Mouse (Mus musculus) kidney, postnatal 14 days (tissue): ENCODE data around the gene Gsdma3.
"Not testable (repeated sequence)": the region's sequence is repeated elsewhere in the genome, so short reads cannot be mapped to it uniquely, and the experiment has no call there.

Source experiments
- DNase-seq: peaks from one replicate; pipeline ENCODE4 v3.0.0; 2022; ENCODE audit warnings: mixed read lengths

Gsdma3 gene

DNA sequence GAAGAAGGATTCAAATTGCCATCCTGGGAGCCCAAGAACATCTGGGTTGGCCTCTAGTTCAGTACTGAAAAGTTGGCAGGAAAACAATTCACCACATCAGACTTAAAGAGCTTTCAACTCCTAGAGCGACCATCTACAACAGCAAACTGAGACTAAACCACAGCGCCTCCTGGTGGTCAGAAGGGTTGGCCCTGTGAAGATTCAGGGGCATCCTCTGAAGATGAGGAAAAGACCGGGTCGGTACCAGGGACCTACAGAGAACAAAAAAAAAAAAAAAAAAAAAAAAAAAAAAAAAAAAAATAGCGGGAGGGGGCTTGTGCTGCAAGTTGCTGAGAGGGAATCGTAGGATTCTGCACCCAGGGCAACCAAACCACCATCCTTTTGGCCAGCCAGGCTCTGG is 28.8 kb upstream of the Gsdma3 start:
- DNase-seq = peak; percentile 58

DNA sequence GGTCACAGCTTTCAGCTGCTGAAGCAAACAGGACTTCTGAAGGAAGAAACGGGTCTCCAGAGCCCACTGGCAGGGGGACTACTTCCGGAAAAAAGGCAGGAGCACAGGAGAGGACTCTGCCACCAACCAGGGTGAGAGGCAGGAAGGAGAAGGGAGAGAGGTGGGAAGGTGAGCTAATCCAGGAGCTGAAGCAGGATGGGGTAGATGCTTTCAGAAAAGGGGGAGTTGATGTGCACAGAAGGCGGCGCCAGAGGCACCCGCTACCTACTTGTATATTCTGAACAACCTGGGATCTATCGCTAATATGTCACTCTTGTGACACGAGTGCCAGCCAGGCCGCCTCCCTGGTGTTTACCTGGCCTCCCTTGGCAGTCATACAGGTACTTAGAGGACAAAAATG is 28.2 kb upstream of the Gsdma3 start, which contains the start of gene Lrrc3c:
Gene Lrrc3c, plus strand, starts transcription at position 301 of the 400 bp plus-strand sequence.
- no peak for DNase-seq

DNA sequence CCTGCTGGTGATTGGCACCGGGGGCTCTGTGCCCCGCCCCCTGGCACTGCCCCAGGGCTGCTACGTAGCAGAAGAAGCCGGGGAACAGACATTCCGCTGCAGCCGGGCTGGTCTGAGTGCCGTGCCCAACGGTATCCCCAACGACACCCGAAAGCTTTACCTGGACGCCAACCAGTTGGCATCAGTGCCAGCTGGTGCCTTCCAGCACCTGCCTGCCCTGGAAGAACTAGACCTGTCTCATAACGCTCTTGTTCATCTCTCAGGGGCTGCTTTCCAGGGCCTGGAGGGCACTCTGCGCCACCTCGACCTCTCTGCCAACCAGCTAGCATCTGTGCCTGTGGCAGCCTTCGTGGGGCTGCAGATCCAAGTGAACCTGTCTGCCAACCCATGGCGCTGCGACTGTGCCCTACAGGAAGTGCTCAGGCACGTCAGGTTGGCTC is 27.3 kb upstream of the Gsdma3 start:
- no peak for DNase-seq

DNA sequence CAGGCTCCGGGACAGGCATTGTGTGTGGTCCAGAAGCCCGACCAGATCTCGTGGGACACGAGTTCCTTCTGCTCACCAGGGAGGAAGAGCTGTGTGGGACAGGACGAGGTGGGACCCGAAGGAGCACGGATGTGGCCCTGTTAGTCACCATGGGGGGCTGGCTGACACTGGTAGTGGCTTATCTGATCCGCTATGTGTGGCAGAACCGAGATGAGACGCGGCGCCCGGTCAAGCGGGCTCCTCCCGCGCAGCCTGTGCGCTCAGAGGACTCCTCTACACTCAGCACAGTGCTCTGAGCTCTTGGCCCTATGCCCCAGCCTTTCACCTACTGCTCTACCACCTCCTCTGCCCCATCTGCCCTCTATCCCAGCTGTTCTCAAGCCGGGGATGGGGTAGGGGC is 26.9 kb upstream of the Gsdma3 start:
- no peak for DNase-seq

DNA sequence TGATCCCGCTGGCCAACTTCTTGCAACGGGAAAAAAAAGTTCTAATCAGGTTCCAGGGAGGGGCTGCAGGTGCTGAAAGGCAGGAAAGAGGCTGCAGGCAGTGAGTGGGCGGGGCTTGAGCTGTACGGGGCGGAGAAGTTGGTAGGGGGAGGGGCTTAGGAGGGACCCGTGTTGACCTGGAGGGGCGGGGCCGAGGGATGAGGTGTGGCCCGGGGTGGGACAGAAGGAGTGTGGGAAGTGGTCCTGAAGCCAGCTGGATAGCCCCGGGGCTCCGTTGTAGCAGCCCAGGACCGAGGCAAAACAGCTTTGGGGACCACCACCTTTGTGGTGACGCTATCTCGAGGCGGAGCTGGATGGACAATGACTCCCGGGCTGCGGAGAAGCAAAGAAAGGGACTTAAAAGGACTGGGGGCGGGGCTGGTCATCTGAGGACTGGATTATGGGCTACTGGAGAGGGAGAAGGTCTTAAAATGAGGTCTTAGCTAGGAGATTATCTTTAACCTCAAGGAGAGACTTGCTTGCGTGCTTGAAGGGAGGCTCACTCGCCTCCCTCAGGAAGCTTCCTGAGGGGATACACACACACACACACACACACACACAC is 24.0 kb upstream of the Gsdma3 start:
- peak; percentile 30 for DNase-seq

DNA sequence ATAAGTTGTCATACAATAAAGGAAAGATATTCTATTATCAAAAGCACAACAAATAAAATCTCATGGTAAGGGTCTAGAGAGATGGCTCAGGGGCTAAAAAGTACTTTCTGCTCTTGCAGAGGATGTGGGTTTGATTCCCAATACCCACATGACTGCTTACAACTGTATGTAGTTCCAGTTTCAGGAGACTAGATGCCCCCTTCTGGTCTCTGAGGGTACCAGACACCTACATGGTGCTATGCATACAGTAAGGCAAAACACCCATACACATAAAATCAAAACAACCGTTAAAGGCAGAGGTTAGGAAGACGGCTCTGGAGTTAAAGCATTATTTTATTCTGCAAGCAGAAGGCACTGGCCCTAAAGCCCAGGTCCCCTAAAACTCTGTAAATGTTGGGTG is 22.2 kb upstream of the Gsdma3 start:
- DNase-seq = no peak

DNA sequence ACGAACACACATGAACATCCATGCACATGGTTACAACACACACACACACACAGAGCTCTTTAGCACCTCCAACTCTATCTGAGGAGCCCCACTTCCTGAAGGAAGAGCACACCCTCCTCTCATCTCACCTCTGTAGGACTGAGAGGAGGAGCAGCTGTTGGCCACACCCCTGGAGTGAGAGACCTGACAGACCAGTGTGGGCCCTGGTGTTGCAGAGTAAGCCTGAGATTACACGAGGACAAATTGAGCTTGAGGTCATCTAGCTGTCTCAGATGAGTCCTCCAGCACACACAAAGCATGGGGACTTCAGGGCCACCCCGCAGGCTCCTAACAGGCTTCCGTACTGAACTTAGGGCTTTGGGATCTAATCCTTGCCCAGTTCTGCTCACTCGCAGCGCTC is 21.2 kb upstream of the Gsdma3 start:
- not testable (repeated sequence) for DNase-seq

DNA sequence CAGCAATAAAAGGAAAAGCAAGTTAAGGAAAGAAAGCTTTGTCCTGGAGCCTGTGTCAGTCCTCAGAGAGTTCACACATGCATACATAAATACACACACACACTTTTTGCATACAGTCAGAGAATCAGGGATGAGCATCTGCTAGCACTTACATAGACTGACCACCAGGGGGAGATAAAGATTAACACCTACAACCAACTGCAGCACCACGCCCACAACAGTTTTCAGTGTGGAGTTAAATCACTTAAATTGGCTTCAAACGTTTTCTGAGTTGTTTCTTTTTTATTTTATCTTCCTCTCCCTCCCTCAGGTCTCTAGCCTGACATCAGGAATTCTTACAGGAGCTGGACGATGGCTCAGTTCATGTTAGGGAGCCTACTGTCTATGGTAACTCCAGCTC is 19.4 kb upstream of the Gsdma3 start:
- DNase-seq = peak; percentile 47

DNA sequence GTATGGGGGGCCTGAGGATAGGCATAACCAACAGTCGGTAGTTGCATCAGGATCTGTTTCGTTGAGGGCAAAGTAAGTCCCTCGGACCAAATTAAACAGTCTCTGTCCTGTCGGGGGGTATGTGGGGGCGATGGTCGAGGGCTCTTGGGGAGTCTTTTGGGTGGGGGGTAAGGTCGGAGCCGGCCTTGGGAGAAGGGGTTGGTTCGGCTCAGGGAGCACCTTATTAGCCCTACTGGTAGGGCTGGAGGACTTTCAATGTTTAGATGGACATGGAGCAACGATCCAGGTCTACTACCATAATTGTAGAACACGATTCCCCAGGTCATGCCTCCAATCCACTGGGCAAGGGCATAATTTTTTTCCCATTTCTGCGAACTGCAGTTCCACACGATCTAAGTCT is 5.4 kb upstream of the Gsdma3 start:
- DNase-seq = no peak

DNA sequence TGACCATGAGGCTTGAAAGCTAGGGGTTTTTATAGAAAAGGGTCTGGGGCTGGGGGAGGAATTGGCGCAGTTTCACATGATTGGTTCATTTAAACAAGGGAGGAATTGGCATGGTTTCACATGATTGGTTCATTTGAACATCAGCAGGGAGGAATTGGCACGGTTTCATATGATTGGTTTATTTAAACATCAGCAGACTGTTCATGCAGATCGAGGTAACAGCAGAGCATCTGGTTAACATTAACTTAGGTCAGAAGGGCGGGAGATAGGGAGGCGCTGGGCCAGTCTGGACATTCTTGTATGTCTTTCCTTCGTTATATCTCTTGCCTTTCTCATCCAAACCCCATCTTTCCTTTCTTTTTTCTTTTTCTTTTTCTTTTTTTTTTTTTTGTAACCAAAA is 2.2 kb upstream of the Gsdma3 start:
- not testable (repeated sequence) for DNase-seq

DNA sequence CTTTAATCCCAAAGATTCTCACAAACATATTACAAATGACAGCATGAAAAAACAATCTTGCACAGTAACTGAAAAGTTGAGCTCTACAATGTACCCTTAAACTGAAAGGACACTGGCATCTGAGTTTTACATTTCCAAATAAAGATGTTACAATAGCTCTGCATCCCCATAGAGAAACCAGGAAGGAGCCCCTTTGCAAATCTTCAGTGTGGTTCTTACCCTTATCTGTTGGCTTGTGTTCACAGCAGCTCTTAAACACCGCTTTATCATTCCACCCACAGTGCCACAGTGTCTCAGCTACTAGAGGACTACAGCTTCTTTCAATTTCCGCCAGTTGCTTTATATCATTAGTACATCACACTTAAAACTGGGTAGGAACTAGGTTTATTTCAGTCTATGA is 1.8 kb upstream of the Gsdma3 start:
- not testable (repeated sequence) for DNase-seq

DNA sequence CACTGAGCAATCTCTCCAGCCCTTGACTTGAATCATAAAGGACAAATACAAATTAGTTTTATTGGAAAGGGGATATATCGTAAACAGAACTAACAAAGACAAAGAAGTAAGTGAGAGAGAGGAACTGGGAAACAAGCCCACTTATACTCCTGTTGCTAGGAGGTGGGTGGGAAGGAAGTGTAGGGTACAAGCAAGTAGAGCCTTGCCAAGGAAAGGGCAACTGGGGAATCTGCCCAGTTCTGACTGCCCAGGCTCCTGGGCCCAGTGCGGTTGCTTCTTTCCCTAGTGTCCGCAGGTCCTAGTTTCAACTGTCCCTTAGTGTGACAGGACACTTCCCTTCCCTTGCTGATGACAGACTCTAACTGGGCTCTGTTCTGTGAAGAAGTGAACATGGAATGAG is 2.5 kb downstream of the Gsdma3 start:
- DNase-seq = no peak

DNA sequence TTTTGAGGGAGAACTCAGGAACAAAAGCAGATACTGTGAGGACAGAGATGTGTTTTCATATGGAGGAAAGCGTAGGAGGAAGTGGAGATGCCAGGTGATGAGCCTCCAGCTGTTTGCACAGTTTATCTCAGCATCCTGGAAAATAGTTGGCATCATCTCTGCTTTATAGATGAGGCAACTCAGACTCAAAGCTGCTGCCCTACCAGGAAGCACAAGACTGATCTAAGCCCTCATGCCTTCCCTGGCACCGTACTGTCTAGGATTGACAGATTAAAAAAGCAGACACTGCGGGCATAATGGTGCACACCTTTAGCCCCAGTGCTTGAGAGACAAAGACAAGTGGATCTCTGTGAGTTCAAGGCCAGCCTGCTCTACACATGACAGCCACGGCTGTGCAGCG is 4.5 kb downstream of the Gsdma3 start:
- no peak for DNase-seq

DNA sequence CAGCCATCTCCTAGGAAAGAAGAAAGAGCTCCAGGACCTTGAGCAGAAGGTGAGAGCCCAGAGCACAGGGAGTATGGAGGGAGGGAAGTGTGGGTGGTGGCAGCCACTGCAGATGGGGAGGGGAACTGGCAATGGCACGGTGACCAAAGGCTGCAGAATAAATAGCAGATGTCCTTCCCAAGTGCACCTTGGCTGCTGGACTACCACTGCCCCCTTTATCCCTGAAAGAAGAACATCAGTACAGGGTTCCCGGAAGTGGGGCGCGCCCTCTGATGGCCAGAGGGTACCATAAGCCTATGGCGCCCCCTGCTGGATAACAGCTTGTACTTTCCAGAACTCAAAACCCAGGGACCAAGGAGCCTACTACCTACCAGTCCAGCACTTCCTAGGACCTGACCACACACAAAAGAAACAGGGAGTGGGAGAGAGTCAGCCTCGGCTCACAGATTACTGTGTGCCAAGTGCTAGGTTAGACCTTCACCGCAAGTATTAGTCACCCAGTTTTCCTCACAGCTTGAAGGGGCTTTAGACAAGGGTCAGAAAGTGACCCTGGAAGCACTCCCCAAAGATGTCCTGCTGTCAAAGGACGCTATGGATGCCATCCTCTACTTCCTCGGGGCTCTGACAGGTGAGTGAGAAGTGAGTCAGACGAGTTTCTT is 9.3 kb downstream of the Gsdma3 start:
- peak; percentile 12 for DNase-seq

DNA sequence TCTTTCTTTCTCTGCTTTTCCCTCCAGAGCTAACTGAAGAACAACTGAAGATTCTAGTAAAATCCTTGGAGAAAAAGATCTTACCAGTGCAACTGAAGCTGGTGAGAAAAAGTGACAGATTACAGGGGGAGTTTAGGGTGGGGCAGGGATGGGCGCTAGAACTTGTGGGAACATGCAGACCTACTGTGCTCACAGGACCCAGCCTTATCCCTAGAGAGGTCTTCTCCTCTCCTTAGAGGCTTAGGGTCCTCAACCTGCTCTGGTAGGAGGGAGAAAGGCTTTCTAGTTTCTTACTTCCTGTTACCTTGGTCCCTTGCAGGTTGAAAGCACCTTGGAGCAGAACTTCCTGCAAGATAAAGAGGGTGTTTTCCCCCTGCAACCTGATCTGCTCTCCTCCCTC is 11.3 kb downstream of the Gsdma3 start:
- no peak for DNase-seq

DNA sequence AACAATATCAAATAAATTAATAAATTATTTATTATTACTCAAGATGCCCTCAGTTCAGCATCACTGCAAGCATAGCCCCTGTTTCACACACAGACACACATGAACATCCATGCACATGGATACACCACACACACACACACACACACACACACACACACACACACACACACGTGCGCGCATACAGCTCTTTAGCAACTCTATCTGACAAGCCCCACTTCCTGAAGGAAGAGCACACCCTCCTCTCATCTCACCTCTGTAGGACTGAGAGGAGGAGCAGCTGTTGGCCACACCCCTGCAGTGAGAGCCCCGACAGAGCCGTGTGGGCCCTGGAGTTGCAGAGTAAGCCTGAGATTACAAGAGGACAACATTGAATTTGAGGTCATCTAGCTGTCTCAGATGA is 13.9 kb downstream of the Gsdma3 start:
- DNase-seq = no peak

DNA sequence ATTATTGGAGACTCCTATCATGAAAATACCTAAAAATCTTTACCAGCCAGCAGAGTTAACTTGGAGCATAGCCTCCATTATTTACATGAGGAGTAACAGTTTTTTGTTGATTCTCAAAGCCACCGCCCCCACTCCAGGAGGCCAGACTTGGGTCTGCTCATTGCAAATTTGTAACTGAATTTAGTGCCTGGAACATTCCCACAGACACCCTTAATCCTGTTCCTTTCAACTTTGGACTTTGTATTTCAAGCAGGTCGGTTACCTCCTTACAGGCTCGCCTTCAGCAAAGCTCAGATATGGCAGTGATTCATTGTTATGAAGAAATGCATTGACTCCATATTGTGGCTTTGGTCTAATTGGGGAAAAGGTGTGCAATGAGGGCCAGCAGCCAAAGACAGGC is 18.6 kb downstream of the Gsdma3 start:
- DNase-seq = peak; percentile 12

DNA sequence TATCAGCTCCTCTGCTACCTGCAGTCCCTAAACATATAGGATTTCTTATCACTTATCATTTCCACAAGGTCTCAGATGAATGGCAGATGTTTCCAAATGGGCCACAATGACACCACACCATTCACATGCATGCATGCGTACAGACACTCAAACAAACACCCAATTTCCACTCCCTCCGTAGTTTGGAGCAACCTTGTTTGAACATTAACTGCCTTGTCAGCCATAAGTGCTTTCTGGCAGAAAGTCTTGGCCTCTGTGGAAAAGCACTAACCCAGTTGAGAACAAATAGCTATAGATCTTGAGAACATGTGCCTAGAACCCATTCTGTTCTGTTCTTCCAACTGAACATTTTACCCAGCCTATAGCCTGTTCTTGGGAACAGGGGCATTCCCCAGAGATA is 19.8 kb downstream of the Gsdma3 start:
- peak; percentile 30 for DNase-seq

DNA sequence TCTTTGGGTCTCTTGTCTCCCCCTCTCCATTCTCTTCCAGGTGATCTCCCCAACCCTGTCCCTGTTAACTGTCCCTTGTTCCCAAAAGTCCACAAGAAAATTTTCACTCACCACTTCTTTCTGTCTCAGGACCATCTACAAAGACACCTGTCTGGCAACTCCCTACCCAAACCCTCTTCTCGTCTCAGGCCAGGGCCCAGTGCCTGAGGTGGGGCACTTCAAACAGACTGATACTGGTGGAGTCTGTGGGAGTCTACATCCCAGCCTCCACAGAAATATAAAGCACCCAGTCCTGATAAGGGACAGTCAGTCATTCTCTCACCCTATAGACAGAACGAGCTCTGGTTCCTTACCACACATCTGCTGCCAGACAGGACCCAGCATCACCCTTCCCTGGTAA is 20.3 kb downstream of the Gsdma3 start, which contains the start of gene Gsdma2:
Gene Gsdma2, plus strand, starts transcription at position 301 of the 400 bp plus-strand sequence.
- no peak for DNase-seq

DNA sequence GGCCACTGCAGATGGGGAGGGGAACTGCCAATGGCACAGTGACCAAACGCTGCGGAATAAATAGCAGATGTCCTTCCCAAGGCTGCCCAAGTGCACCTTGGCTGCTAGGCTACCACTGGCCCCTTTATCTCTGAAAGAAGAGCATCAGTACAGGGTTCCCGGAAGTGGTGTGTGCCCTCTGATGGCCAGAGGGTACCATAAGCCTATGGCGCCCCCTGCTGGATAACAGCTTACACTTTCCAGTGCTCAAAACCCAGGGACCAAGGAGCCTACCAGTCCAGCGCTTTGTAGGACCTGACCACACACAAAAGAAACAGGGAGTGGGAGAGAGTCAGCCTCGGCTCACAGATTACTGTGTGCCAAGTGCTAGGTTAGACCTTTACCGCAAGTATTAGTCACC is 28.9 kb downstream of the Gsdma3 start:
- peak; percentile 58 for DNase-seq

DNA sequence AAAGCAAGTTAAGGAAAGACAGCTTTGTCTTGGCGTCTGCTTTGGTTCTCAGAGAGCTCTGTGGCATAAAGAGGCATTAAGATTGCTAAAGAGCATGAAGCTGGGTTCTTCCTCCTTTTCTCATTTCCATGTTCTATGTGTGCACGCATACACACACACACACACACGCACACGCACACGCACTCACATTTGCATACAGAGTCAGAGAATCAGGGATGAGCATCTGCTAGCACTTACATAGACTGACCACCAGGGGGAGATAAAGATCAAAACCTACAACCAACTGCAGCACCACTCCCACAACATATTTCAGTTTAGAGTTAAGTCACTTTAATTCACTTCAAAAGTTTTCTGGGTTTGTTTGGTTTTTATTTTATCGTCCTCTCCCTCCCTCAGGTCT is 34.4 kb downstream of the Gsdma3 start:
- DNase-seq = peak; percentile 48

DNA sequence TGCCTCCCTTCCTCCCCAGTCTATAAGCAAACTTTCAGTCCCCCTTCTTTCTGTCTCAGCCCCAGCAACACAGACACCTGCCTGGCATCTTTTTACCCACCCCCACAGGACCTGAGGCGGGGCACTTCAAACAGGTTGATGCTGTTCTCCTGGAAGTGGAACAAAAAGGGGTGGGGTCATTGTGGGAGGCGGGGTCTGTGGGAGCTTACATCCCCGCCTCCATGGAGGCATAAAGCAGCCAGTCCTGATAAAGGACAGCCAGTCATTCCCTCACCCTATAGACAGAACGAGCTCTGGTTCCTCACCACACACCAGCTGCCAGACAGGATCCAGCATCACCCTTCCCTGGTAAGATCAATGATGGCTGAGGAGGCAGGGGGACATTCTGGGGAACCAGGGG is 37.9 kb downstream of the Gsdma3 start, which contains the start of gene Gsdma:
Gene Gsdma, plus strand, starts transcription at position 261 of the 400 bp plus-strand sequence.
- no peak for DNase-seq

DNA sequence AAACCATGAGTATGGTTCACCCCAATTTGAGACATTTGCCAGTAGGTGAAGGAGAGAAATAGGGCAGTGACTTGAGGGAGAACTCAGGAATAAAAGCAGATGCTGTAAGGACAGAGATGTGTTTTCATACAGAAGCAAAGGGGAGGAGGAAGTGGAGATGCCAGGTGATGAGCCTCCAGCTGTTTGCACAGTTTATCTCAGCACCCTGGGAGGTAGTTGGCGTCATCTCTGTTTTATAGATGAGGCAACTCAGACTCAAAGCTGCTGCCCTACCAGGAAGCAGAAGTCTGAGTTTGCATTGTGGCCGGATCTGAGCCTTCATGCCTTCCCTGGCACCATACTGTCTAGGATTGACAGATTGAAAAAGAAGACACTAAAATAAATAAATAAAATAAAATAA is 42.8 kb downstream of the Gsdma3 start:
- no peak for DNase-seq

DNA sequence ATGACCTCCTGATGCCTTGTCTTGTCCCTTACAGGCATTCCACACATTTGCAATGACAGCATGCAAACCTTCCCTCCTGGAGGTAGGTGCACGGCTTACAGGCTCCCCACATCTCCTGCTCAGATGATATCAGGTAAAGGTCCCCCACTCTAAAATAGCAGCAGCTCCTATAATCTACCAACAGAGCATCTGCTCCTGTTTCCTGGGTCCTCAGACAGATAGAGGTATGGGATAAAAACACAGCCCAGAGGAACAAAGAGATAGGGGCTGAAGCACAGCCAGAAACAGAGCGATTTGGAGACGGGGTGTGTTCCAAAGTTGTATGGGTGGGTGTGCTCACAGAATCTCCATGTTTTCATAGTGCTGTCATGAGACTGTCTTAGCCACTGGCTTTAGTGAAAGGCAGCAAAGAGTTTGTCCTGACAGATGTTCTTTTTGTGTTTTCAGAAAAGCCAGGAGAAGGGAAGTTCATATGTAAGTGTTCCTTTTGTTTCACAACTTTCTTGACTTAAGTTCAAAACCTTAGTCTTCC is 45.2 kb downstream of the Gsdma3 start:
- DNase-seq = no peak
